Mouse (Mus musculus) forebrain, embryonic 13.5 days (tissue): ENCODE results near the gene Ttbk1. TPM values are rescaled to one million over a fixed set of nuclear protein-coding genes. Genes with fewer than 3 reads are reported as not detected.
A peak's percentile ranks its signal among the peaks of the same experiment; 100 is the strongest.
"Not testable (repeated sequence)": the region's sequence is repeated elsewhere in the genome, so short reads cannot be mapped to it uniquely, and the experiment has no call there.

Experiments used
- ATAC-seq: fragments of 200-750 bp; cut with Nextera tagmentation; 2 replicates; pipeline ENCODE4 v1.8.0; 2017
- H3K27ac ChIP-seq: fragments of 300-500 bp; sonication (generic); 2 replicates; pipeline ENCODE4 v1.5.1; 2015; ENCODE audit warnings: inconsistent platforms, mild to moderate bottlenecking, moderate library complexity
- H3K27me3 ChIP-seq: fragments of 300-500 bp; sonication (generic); 2 replicates; pipeline ENCODE4 v1.6.1; 2015; ENCODE audit warnings: mild to moderate bottlenecking, inconsistent platforms
- H3K36me3 ChIP-seq: fragments of 300-500 bp; sonication (generic); 2 replicates; pipeline ENCODE4 v1.6.1; 2015; ENCODE audit warnings: mild to moderate bottlenecking, inconsistent platforms; ENCODE audit not compliant: poor library complexity, severe bottlenecking
- H3K4me1 ChIP-seq: fragments of 300-500 bp; sonication (generic); 2 replicates; pipeline ENCODE4 v1.6.1; 2015; ENCODE audit warnings: inconsistent platforms
- H3K4me2 ChIP-seq: fragments of 300-500 bp; sonication (generic); 2 replicates; pipeline ENCODE4 v1.6.1; 2015; ENCODE audit warnings: inconsistent platforms, mild to moderate bottlenecking, moderate library complexity
- H3K4me3 ChIP-seq: fragments of 300-500 bp; sonication (generic); 2 replicates; pipeline ENCODE4 v1.5.1; 2015; ENCODE audit warnings: mild to moderate bottlenecking, inconsistent platforms
- H3K9ac ChIP-seq: fragments of 300-500 bp; sonication (generic); 2 replicates; pipeline ENCODE4 v1.6.1; 2015; ENCODE audit warnings: mild to moderate bottlenecking, inconsistent platforms
- H3K9me3 ChIP-seq: fragments of 300-500 bp; sonication (generic); replicated peaks from 2 replicates; pipeline ENCODE4 v1.6.1; 2016; ENCODE audit warnings: inconsistent platforms
- WGBS: fragments of 180-500 bp; shearing (Covaris S2); methylation state at CpG from one replicate; pipeline ENCODE4 v1.1.7; 2015; 5-methylcytosine and 5-hydroxymethylcytosine counted together
- polyA plus RNA-seq: library from polyadenylated mRNA; unstranded; fragments of >200 nt; fragmentation: Nextera tagmentation; extraction: Ambion mirVana; gene quantifications from 2 replicates; pipeline ENCODE4 v1.2.1, GENCODE M21; 2015

Ttbk1 gene
- polyA plus RNA-seq, 1 experiment from 2014 or later = 3.7 TPM

DNA sequence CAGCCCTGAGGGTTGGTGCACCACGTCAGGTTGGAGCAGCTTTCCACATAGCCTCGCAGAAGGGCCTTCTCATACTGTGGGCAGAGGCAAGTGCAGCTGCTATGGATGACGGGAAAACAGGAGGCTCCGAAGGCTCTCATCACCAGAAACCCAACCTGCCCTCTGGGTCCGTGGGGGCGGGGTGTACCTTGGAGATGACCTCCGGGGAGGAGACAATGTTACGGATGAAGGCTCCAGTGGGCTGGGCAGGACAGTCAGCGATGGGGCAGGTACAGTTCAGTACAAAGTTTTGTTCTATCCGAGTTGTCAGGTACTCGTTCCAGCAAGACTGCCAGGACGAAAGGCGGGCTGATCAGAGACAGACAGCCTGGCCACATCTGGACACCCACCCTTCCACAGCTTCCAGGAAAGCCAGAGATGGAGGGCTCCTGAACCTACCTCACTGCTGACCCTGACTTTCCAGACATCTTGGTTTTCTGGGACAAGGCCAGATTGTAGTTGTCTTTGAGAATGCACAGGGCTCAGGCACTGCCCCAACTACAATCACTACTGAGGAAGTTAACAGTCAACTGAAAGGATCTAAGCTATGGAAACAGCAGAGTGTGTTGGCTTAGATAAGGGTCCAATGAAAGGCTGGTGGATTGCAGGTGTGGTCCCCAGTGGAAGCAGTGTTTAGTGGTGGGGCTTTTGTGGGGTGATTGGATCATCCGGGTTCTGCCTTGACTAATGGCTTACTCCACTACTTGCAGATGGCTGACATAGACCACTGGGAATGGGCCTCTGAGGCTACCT, 16.6 kb upstream of the Ttbk1 start:
- ATAC-seq = no peak
- no peak overlapping the region for H3K9ac ChIP-seq
- H3K36me3 ChIP-seq = peaks cover 31% of the 10 kb centered on the region
- no peaks in the 10 kb centered on the region for H3K27me3 ChIP-seq
- no peaks in the 10 kb centered on the region for H3K9me3 ChIP-seq
- H3K4me1 ChIP-seq = no peaks in the 10 kb centered on the region
- H3K4me3 ChIP-seq = no peak overlapping the region
- 83% methylated on average over 14 of the region's 14 CpGs for WGBS
- H3K4me2 ChIP-seq = no peak overlapping the region
- no peak overlapping the region for H3K27ac ChIP-seq

DNA sequence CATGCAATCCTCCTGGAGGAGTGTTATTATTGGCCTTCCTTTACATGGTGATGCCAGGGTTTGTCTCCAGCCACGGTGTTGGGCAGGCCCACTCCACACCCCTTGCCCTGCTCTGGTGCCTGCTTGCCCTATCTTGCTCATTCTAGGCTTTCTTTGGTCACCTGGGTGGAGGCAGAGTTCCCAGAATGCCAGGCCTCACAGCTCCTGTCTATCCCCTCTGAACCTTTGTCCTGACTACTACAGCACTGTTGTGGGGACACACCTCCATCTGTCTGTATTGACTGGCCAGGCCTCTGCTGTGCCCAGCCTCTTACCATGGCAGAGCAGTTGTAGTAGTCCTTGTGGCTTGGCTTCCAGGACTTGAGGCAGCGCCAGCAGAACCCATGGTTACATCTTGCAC, 15.3 kb upstream of the Ttbk1 start:
- Histone ChIP-seq H3K9ac (no peak overlapping the region), H3K36me3 (peaks cover 28% of the 10 kb centered on the region), H3K4me1 (peaks cover 5% of the 10 kb centered on the region; the same call in 1 of the 2 replicates), H3K27me3 (no peaks in the 10 kb centered on the region), H3K27ac (no peak overlapping the region), H3K4me3 (no peak overlapping the region), H3K4me2 (no peak overlapping the region), H3K9me3 (no peaks in the 10 kb centered on the region)
- no peak for ATAC-seq
- WGBS = 93% methylated on average over 2 of the region's 2 CpGs

DNA sequence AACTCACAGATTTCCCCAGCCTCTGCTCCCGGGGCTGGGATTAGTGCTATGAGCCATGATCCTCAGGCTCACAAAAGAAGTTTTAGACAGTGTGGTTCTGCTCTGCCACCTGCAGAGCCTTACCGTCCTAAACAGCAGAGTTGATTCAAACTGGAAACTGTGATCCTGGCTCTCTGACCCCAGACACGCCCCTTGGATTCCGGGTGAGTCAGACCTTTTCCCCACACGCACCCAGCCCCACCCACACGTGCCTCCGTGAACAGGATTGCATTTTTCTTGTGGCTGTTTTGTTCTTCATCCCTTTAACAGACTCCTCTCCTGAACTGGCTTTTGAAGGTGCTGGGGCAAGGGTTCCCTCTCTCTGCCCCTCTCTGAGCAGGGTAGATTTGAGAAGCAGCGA, 10.5 kb upstream of the Ttbk1 start:
- no peaks in the 10 kb centered on the region for H3K9me3 ChIP-seq
- WGBS = 62% methylated on average over 8 of the region's 8 CpGs
- no peak overlapping the region for H3K27ac ChIP-seq
- peaks cover 15% of the 10 kb centered on the region for H3K4me1 ChIP-seq
- H3K27me3 ChIP-seq = peaks cover 7% of the 10 kb centered on the region
- H3K9ac ChIP-seq = no peak overlapping the region
- peaks cover 28% of the 10 kb centered on the region for H3K36me3 ChIP-seq
- H3K4me3 ChIP-seq = no peak overlapping the region
- ATAC-seq = no peak
- H3K4me2 ChIP-seq = no peak overlapping the region

DNA sequence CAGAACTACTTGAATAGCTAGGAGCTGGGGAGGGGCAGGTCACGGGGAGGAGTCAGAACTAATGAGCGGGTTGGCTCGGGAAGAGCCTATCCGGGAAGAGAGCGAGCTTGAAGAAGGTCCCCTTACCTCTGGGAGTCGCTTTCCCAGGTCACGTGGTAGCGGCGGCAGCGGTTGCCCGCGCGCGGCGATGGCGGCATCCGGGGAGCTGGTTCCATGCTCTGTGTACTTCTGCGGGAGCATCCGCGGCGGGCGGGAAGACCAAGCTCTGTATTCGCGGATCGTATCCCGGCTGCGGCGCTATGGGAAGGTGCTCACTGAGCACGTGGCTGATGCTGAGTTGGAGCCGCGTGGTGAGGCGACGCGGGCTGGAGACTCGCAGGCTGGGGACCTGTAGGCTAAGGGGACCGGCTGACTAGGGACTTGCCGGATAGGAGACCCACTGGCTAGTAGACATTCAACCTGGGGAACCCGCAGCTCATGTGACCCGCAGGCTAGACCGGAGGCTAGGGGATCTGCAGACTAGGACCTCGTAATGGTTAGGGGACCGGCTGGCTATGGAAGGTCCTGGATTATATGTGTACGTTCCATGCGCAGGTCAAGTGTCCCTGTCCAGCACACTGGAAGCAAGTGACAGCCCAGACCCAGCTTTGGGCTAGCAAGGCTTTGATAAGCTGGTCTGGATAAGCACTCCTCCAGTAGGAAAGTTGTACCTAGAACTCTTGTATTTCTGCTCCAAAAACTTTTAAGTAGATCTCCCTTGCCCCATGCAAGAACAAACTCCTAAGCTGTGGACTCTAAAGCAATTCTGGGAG, 9.4 kb upstream of the Ttbk1 start, which contains the start of gene Dnph1:
Dnph1 (plus strand) TSS at position 89 of the 812 bp plus-strand sequence.
- H3K9me3 ChIP-seq = no peaks in the 10 kb centered on the region
- peak within 1 kb of the TSS; percentile 63 for H3K4me3 ChIP-seq
- peak within 1 kb of the TSS; percentile 76 for H3K9ac ChIP-seq
- peaks cover 15% of the 10 kb centered on the region for H3K4me1 ChIP-seq
- peak within 1 kb of the TSS; percentile 89 for H3K4me2 ChIP-seq
- under 1% methylated on average over 44 of the region's 44 CpGs for WGBS
- H3K27ac ChIP-seq = no peak within 1 kb of the TSS
- ATAC-seq = peak; percentile 98
- peaks cover 21% of the 10 kb centered on the region for H3K36me3 ChIP-seq
- H3K27me3 ChIP-seq = peaks cover 7% of the 10 kb centered on the region

DNA sequence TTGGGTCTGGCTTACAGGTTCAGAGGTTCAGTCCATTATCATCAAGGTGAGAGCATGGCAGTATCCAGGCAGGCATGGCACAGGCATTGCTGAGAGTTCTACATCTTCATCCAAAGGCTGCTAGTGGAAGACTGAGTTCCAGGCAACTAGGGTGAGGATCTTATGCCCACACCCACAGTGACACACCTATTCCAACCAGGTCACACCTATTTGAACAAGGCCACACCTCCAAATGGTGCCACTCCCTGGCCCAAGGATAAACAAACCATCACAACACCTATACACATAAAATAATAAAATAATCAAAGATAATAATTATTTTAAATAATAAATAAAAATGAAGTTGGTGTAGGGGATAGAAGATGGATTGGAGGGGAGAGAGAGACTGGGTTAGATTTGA, 8.6 kb upstream of the Ttbk1 start:
- H3K4me1 ChIP-seq = peaks cover 15% of the 10 kb centered on the region
- H3K36me3 ChIP-seq = peaks cover 21% of the 10 kb centered on the region
- not testable (repeated sequence) for H3K4me2 ChIP-seq, H3K4me3 ChIP-seq, ATAC-seq, H3K27ac ChIP-seq, H3K9me3 ChIP-seq, H3K9ac ChIP-seq, H3K27me3 ChIP-seq

DNA sequence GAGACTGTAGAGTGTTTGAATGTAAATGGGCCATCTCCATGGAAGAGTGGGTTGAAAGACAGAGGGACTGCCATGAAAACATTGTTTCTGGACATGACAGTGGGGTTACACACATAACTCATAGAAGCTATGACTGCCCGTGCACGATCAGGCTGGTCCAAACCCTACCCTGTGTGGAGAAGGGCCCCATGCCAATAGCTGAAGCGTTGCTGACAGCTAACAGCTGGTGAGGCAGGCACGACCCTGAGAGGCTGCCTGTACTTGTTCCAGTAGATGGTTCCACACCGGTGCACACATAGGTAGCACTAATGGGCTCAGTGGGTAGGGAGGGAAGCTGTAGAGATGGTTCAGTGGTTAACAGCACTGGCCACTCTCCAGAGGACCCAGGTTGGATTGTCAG, 8.0 kb upstream of the Ttbk1 start:
- no peak for ATAC-seq
- H3K9me3 ChIP-seq = no peaks in the 10 kb centered on the region
- H3K27ac ChIP-seq = no peak overlapping the region
- no peak overlapping the region for H3K4me3 ChIP-seq
- H3K36me3 ChIP-seq = peaks cover 16% of the 10 kb centered on the region
- H3K9ac ChIP-seq = no peak overlapping the region
- peaks cover 15% of the 10 kb centered on the region for H3K4me1 ChIP-seq
- WGBS = 85% methylated on average over 5 of the region's 5 CpGs
- peaks cover 7% of the 10 kb centered on the region for H3K27me3 ChIP-seq
- H3K4me2 ChIP-seq = no peak overlapping the region

DNA sequence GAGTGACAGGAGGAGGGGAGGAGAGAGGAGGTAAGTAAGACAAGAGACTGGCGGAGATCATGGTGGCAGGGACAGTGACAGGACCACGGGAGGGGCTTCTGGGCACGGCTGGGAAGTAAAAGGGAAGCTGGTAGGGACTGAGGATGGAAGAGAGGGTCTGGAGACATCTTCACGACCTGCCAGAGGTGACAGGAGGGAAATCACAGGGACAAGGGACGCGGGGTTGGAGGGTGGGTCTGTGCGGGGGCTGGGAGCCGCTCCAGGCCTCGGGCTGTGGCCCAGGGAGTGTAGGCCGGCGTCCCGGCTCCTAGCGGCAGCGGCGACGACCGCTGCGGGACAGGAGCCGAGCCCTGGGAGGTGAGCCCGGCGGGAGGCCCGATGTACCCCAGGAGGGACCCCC, 480 bp downstream of the Ttbk1 start:
- H3K36me3 ChIP-seq = peaks cover 2% of the 10 kb centered on the region; the same call in 1 of the 2 replicates
- no peaks in the 10 kb centered on the region for H3K9me3 ChIP-seq
- peak overlapping the region; percentile 79 for H3K4me3 ChIP-seq
- peak overlapping the region; percentile 31; the same call in 1 of the 2 replicates for H3K27ac ChIP-seq
- H3K9ac ChIP-seq = peak overlapping the region; percentile 91
- H3K27me3 ChIP-seq = peaks cover 17% of the 10 kb centered on the region; the same call in 1 of the 2 replicates
- WGBS = 2% methylated on average over 20 of the region's 22 CpGs
- H3K4me1 ChIP-seq = peaks cover 49% of the 10 kb centered on the region
- peak overlapping the region; percentile 85 for H3K4me2 ChIP-seq
- peak; percentile 58 for ATAC-seq

DNA sequence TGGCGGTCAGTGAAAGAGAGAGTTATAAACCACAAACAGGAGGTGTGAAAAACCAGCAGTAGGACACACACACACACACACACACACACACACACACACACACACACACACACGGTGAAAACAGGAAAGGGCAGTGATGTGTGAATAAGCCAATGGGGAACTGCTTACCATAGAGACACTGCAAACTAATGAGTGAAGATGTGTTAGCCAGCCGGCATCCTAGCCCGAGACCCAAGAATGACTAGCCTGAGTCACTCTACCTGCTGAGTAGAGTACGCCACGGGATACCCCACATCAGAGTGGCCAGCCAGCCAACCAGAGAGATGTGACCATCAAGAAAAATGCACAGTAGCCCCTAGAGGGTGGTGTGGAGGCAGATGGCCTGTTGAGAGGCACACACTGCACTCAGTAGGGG, 3.0 kb downstream of the Ttbk1 start:
- no peak overlapping the region for H3K27ac ChIP-seq
- no peak for ATAC-seq

DNA sequence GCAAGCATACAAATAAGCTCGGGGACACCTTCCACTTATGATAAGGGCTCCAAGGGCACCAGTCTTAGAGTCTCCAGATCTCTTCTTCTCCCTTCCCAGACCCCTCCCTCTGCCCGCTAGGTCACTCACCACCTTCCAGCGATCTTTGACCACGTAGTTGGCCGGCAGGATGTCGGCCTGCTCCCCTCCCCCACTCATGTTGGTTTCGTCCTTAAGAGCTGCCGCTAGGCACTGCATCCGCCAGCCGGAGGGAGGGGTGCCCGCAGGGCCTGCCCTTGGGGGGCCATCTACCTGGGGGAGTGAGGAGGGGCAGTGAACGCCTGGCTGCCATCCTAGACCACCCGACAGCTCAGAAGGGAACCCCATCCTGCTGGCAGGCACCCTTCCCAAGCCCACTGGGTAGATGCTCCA, 3.4 kb downstream of the Ttbk1 start:
- 0 out of 2 replicates have a peak, but pooled peaks have one; percentile 6 for ATAC-seq
- 2% methylated on average over 13 of the region's 13 CpGs for WGBS
- peaks cover 49% of the 10 kb centered on the region for H3K4me1 ChIP-seq

More for the DNA sequence above, 3.0 kb downstream of the Ttbk1 start:
- 4% methylated on average over 6 of the region's 6 CpGs for WGBS
- Histone ChIP-seq H3K4me3 (peak overlapping the region; percentile 41), H3K4me2 (peak overlapping the region; percentile 79), H3K9me3 (no peaks in the 10 kb centered on the region), H3K36me3 (peaks cover 17% of the 10 kb centered on the region), H3K9ac (peak overlapping the region; percentile 65), H3K27me3 (peaks cover 17% of the 10 kb centered on the region; the same call in 1 of the 2 replicates), H3K4me1 (peaks cover 49% of the 10 kb centered on the region)

DNA sequence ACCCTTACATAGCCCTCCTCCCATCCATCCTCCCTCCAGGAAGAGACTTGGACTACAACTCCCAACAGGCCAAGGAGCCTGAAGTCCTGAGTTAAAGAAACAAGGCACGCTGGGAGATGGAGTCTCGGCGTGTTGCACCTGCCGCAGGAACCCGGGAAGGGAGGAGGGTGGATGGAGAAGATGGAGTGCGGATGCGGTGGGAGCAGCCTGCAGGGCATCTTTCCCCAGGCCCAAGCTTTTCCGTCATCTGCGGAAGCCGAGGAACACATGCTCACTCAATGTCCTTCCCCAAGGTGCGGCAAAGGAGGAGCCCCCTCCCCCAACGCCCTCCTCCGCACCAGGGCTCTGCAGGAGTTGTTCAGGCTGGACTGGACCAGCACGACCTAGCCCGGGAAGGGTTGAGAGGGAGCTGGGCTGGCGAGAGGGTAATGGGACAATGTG, 3.9 kb downstream of the Ttbk1 start:
- 3% methylated on average over 16 of the region's 16 CpGs for WGBS
- peak overlapping the region; percentile 35; the same call in 1 of the 2 replicates for H3K27ac ChIP-seq

More for the DNA sequence above, 3.4 kb downstream of the Ttbk1 start:
- peak overlapping the region; percentile 41 for H3K4me3 ChIP-seq
- H3K4me2 ChIP-seq = peak overlapping the region; percentile 79
- H3K9me3 ChIP-seq = no peaks in the 10 kb centered on the region
- peak overlapping the region; percentile 65 for H3K9ac ChIP-seq
- H3K27ac ChIP-seq = peak overlapping the region; percentile 35; the same call in 1 of the 2 replicates
- H3K27me3 ChIP-seq = peaks cover 17% of the 10 kb centered on the region; the same call in 1 of the 2 replicates
- peaks cover 21% of the 10 kb centered on the region for H3K36me3 ChIP-seq

DNA sequence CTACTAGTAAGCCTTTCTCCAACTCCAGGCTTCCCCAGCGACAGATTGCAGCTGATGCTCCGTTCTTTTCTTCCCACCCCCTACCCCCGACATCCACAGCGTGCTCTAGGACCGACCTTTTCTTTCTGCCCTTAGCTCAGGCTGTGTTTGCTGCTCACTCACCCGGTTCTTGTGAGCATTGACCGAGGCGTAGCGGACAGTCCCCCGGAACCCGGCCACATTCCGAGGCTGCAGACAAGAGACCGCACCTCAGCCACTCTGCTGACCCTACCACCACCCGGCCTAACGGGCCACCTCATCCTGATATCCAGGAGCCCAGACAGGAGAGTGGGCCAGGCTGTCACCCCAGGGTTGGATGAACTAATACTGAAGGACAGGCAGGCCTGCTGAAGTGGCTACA, 10.2 kb downstream of the Ttbk1 start:
- Histone ChIP-seq H3K9ac (no peak overlapping the region), H3K9me3 (no peaks in the 10 kb centered on the region), H3K27ac (no peak overlapping the region), H3K4me1 (no peaks in the 10 kb centered on the region), H3K27me3 (no peaks in the 10 kb centered on the region), H3K4me2 (no peak overlapping the region), H3K4me3 (no peak overlapping the region), H3K36me3 (peaks cover 82% of the 10 kb centered on the region)
- no peak for ATAC-seq
- 89% methylated on average over 15 of the region's 15 CpGs for WGBS

More for the DNA sequence above, 3.9 kb downstream of the Ttbk1 start:
- peak; percentile 47 for ATAC-seq
- H3K4me3 ChIP-seq = peak overlapping the region; percentile 41
- no peaks in the 10 kb centered on the region for H3K9me3 ChIP-seq
- H3K4me1 ChIP-seq = peaks cover 49% of the 10 kb centered on the region
- H3K27me3 ChIP-seq = peaks cover 17% of the 10 kb centered on the region; the same call in 1 of the 2 replicates
- peaks cover 26% of the 10 kb centered on the region for H3K36me3 ChIP-seq
- H3K9ac ChIP-seq = peak overlapping the region; percentile 65
- H3K4me2 ChIP-seq = peak overlapping the region; percentile 79

DNA sequence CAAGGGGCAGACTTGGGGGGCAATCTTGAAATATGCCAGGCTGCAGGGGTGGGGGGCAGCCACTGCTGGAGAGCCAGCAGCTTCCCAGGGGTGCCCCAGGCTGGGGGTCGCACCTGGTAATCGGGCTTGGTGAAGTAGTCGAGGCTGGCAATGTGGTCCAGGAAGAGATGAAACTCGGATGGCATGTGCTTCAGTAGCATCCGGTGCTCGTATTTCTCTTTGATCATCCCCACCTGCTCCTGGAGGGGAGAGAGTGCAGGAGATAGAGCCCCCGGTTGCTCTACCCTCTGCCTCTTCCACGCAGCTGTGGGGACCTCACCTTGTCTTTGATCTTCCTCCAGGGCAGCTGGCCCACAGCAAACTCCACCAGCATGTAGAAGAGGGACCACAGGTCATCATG, 10.9 kb downstream of the Ttbk1 start:
- Histone ChIP-seq H3K36me3 (peaks cover 83% of the 10 kb centered on the region), H3K27ac (no peak overlapping the region), H3K4me1 (no peaks in the 10 kb centered on the region), H3K9ac (no peak overlapping the region), H3K9me3 (no peaks in the 10 kb centered on the region), H3K4me3 (no peak overlapping the region), H3K27me3 (no peaks in the 10 kb centered on the region), H3K4me2 (no peak overlapping the region)
- WGBS = 94% methylated on average over 8 of the region's 8 CpGs
- no peak for ATAC-seq
